Mouse (Mus musculus) granulocyte monocyte progenitor cell, adult 5-6 weeks (primary cell): ENCODE results near the gene Gorasp2. TPM values are rescaled to one million over a fixed set of nuclear protein-coding genes. Genes with fewer than 3 reads are reported as not detected.
A peak's percentile ranks its signal among the peaks of the same experiment; 100 is the strongest.

Source experiments
- ATAC-seq: replicated peaks from 2 replicates; pipeline ENCODE4 v1.8.0; 2016; ENCODE audit warnings: mild to moderate bottlenecking, moderate TSS enrichment, inconsistent platforms; ENCODE audit not compliant: poor library complexity, severe bottlenecking
- total RNA-seq, 2 experiments: library from RNA; stranded (forward) in 1 of 2; stranded (reverse) in 1 of 2; fragments of 200-712, 200-1000 nt in 1 of 2; fragments of >200 nt in 1 of 2; fragmentation: Nextera tagmentation in 1 of 2; gene quantifications; 2 replicates each; pipeline ENCODE4 v1.2.3; 2014 to 2017

Gene Gorasp2
- total RNA-seq, 2 experiments from 2014 or later: 85.8 to 229 TPM

- ATAC-seq: no peak
These were observed 9.6 kb upstream of the Gorasp2 start for GRCm38 (mm10) chr2:70651820-70652219.

GRCm38 (mm10) chr2:70657083-70657482 lies 4.3 kb upstream of the Gorasp2 start:
- ATAC-seq: no peak

- peak; percentile 18 for ATAC-seq
These were observed 529 bp downstream of the Gorasp2 start, which contains the start of gene Gm26558 for GRCm38 (mm10) chr2:70661715-70662495. Gene Gm26558 (minus strand): TSS chr2:70662108.

GRCm38 (mm10) chr2:70663764-70664163 lies 2.4 kb downstream of the Gorasp2 start:
- ATAC-seq: 0 out of 2 replicates have a peak, but pooled peaks have one; percentile 13

- no peak for ATAC-seq
These were observed 5.6 kb downstream of the Gorasp2 start for GRCm38 (mm10) chr2:70667016-70667415.

- peak; percentile 56 for ATAC-seq
These were observed 7.9 kb downstream of the Gorasp2 start for GRCm38 (mm10) chr2:70669241-70669640.

- ATAC-seq: no peak
These were observed 8.5 kb downstream of the Gorasp2 start for GRCm38 (mm10) chr2:70669896-70670295.

- no peak for ATAC-seq
These were observed 11.1 kb downstream of the Gorasp2 start for GRCm38 (mm10) chr2:70672476-70672875.

- no peak for ATAC-seq
These were observed 12.2 kb downstream of the Gorasp2 start for GRCm38 (mm10) chr2:70673445-70674126.

GRCm38 (mm10) chr2:70682324-70682723 lies 20.9 kb downstream of the Gorasp2 start:
- ATAC-seq: no peak

- ATAC-seq: no peak
These were observed 27.2 kb downstream of the Gorasp2 start for GRCm38 (mm10) chr2:70688454-70689078.

- ATAC-seq: no peak
These were observed 28.8 kb downstream of the Gorasp2 start for GRCm38 (mm10) chr2:70690195-70690594.

- no peak for ATAC-seq
These were observed 34.3 kb downstream of the Gorasp2 start for GRCm38 (mm10) chr2:70695712-70696111.

- ATAC-seq: no peak
These were observed 39.5 kb downstream of the Gorasp2 start for GRCm38 (mm10) chr2:70700851-70701250.

GRCm38 (mm10) chr2:70701571-70701970 lies 40.2 kb downstream of the Gorasp2 start:
- 0 out of 2 replicates have a peak, but pooled peaks have one; percentile 8 for ATAC-seq

- peak; percentile 60 for ATAC-seq
These were observed 41.0 kb downstream of the Gorasp2 start for GRCm38 (mm10) chr2:70702403-70702802.

GRCm38 (mm10) chr2:70708986-70709730 lies 47.8 kb downstream of the Gorasp2 start:
- no peak for ATAC-seq

- no peak for ATAC-seq
These were observed 48.9 kb downstream of the Gorasp2 start for GRCm38 (mm10) chr2:70710236-70710635.

- no peak for ATAC-seq
These were observed 49.5 kb downstream of the Gorasp2 start for GRCm38 (mm10) chr2:70710878-70711277.

- no peak for ATAC-seq
These were observed 62.4 kb downstream of the Gorasp2 start for GRCm38 (mm10) chr2:70723610-70724243.
